Mouse (Mus musculus) hindbrain, embryonic 11.5 days (tissue): ENCODE data around the gene Uck2. TPM values are rescaled to one million over a fixed set of nuclear protein-coding genes. Genes with fewer than 3 reads are reported as not detected.
A peak's percentile ranks its signal among the peaks of the same experiment; 100 is the strongest.

ENCODE experiments used
- ATAC-seq: fragments of 200-750 bp; cut with Nextera tagmentation; 2 replicates; pipeline ENCODE4 v1.8.0; 2017; ENCODE audit warnings: mild to moderate bottlenecking, moderate TSS enrichment, moderate library complexity; ENCODE audit not compliant: low FRiP score
- DNase-seq: peaks from one replicate; pipeline ENCODE4 v3.0.0-alpha.2; 2015; ENCODE audit warnings: low spot score
- H3K27ac ChIP-seq: fragments of 300-500 bp; sonication (generic); 2 replicates; pipeline ENCODE4 v1.5.1; 2014; ENCODE audit warnings: mild to moderate bottlenecking, low read depth, low read length
- H3K27me3 ChIP-seq: fragments of 300-500 bp; sonication (generic); 2 replicates; pipeline ENCODE4 v1.6.1; 2014; ENCODE audit warnings: mild to moderate bottlenecking, low read length, moderate library complexity, mixed read lengths; ENCODE audit not compliant: control insufficient read depth, insufficient read depth
- H3K36me3 ChIP-seq: fragments of 300-500 bp; sonication (generic); 2 replicates; pipeline ENCODE4 v1.6.1; 2014; ENCODE audit warnings: mild to moderate bottlenecking, low read length, moderate library complexity, mixed read lengths; ENCODE audit not compliant: control insufficient read depth, insufficient read depth
- H3K4me1 ChIP-seq: fragments of 300-500 bp; sonication (generic); replicated peaks from 2 replicates; pipeline ENCODE4 v1.6.1; 2014; ENCODE audit warnings: low read length, mixed read lengths; ENCODE audit not compliant: control insufficient read depth, insufficient read depth
- H3K4me2 ChIP-seq: fragments of 300-500 bp; sonication (generic); replicated peaks from 2 replicates; pipeline ENCODE4 v1.6.1; 2014; ENCODE audit warnings: mild to moderate bottlenecking, low read depth, low read length
- H3K4me3 ChIP-seq: fragments of 300-500 bp; sonication (generic); 2 replicates; pipeline ENCODE4 v1.5.1; 2014; ENCODE audit warnings: low read depth, low read length
- H3K9ac ChIP-seq: fragments of 300-500 bp; sonication (generic); 2 replicates; pipeline ENCODE4 v1.6.1; 2014; ENCODE audit warnings: low read depth, low read length
- H3K9me3 ChIP-seq: fragments of 300-500 bp; sonication (generic); 2 replicates; pipeline ENCODE4 v1.6.1; 2016; ENCODE audit warnings: low read length; ENCODE audit not compliant: control insufficient read depth
- WGBS: fragments of 180-500 bp; shearing (Covaris S2); extraction: QIAGEN DNeasy Blood & Tissue Kit; methylation state at CpG from one replicate; pipeline ENCODE4 v1.1.7; 2014; 5-methylcytosine and 5-hydroxymethylcytosine counted together
- polyA plus RNA-seq: library from polyadenylated mRNA; unstranded; fragments of >200 nt; fragmentation: Nextera tagmentation; extraction: Ambion mirVana; gene quantifications from 2 replicates; pipeline ENCODE4 v1.2.1, GENCODE M21; 2014

The Uck2 gene
- polyA plus RNA-seq, 1 experiment from 2014 or later = 116 TPM

- no peak overlapping the region for H3K4me3 ChIP-seq
- H3K27me3 ChIP-seq = 0 out of 2 replicates have a peak, but pooled peaks cover 2% of the 10 kb centered on the region
- no peak overlapping the region for H3K27ac ChIP-seq
- no peak for ATAC-seq
- 89% methylated on average over 5 of the region's 5 CpGs for WGBS
- no peak overlapping the region for H3K4me2 ChIP-seq
- peaks cover 8% of the 10 kb centered on the region; the same call in 1 of the 2 replicates for H3K4me1 ChIP-seq
- H3K9ac ChIP-seq = no peak overlapping the region
- H3K36me3 ChIP-seq = no peaks in the 10 kb centered on the region
- DNase-seq = no peak
- H3K9me3 ChIP-seq = no peaks in the 10 kb centered on the region
Observed at GRCm38 (mm10) chr1:167287156-167287555, 2.0 kb upstream of the Uck2 start.

DNA sequence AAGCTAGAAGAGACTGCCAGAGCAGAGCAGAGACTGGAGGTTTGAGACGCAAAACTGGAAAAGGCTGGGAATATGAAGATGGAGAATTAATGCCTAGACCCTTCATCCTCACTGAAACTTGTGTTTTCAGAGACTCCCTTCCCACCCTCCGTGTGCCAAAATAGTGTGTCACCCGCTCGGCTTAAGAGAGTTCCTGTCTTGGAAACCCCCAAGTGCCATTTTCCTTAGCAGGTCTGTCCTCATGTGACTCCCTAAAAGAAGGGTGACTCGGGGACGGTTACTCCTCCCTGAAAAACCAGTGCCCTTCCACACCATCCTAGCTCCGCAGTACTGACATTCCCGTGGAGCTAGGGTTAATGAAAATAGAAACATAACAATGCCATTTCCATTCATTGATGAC lies 236 bp upstream of the Uck2 start:
- ATAC-seq (0 out of 2 replicates have a peak, but pooled peaks have one; percentile 1), DNase-seq (no peak)
- Histone ChIP-seq H3K9ac (peak overlapping the region; percentile 94), H3K27ac (peak overlapping the region; percentile 97; the same call in 1 of the 2 replicates), H3K36me3 (no peaks in the 10 kb centered on the region), H3K4me2 (peak overlapping the region; percentile 68), H3K27me3 (0 out of 2 replicates have a peak, but pooled peaks cover 2% of the 10 kb centered on the region), H3K9me3 (no peaks in the 10 kb centered on the region), H3K4me1 (peaks cover 10% of the 10 kb centered on the region), H3K4me3 (peak overlapping the region; percentile 90)
- under 1% methylated on average over 8 of the region's 8 CpGs for WGBS

DNA sequence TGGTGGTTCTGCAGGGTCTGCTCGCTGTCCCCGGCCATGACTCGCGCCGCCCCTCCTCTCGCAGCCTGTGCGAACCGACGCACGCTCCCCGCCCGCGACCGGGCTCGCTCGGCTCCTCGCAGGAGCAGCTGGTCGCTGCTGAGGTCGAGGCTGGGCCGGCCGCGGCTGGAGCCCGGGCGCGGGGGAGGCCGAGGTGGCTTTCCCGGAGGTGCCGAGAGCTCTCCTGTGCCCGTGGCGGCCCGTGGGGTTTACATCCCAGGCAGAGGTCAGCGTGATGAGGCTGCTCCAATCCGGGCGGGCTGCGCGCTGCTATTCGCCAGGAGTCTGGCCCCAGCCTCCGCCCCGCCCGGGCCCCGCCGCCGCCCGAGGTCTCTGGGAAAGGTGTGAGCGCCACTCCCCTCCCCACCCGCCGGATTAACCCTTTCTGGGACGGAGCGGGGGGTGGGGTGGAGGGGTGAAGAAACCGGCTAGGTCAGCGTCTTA lies 242 bp downstream of the Uck2 start:
- H3K9me3 ChIP-seq = no peaks in the 10 kb centered on the region
- ATAC-seq (peak; percentile 91), DNase-seq (peak; percentile 90)
- 0 out of 2 replicates have a peak, but pooled peaks cover 2% of the 10 kb centered on the region for H3K27me3 ChIP-seq
- no peaks in the 10 kb centered on the region for H3K36me3 ChIP-seq
- H3K4me1 ChIP-seq = peaks cover 8% of the 10 kb centered on the region
- WGBS = under 1% methylated on average over 41 of the region's 51 CpGs
- peak overlapping the region; percentile 97 for H3K27ac ChIP-seq
- H3K4me2 ChIP-seq = peak overlapping the region; percentile 68
- peak overlapping the region; percentile 94 for H3K9ac ChIP-seq
- peak overlapping the region; percentile 90 for H3K4me3 ChIP-seq

DNA sequence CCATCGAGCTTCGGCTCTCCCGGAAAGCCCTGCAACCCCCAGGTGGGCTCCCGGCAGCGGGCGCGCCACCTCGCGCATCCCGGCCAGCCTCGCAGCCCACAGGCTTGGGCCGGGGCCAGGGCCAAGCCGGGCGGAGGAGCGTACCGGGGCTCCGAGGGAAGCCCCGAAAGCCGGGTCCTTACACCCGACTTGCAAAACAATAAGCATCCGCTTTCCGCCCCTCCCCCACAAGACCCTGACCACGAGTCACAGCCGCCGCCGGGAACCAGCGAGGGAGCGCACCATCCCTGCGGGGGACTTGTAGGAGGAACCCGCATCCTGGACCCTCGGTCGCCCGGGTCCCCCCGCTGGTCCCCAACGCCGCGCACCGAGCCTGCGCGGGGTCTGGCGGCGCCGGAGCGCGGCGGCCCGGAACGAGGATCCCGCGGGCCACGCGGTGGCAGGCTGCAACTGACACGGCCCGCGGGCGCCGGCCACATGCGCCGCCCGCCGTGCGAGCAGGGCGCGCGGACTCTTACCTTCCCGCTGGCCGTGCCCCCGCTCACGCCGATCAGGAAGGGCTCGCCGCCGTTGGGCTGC lies 773 bp downstream of the Uck2 start:
- DNase-seq = peak; percentile 86
- Histone ChIP-seq H3K4me1 (peaks cover 5% of the 10 kb centered on the region), H3K9ac (peak overlapping the region; percentile 94), H3K27ac (peak overlapping the region; percentile 97), H3K9me3 (no peaks in the 10 kb centered on the region), H3K36me3 (no peaks in the 10 kb centered on the region), H3K4me3 (peak overlapping the region; percentile 90), H3K27me3 (no peaks in the 10 kb centered on the region), H3K4me2 (peak overlapping the region; percentile 68)
- peak; percentile 71 for ATAC-seq
- WGBS = under 1% methylated on average over 65 of the region's 73 CpGs

- DNase-seq (peak; percentile 78), ATAC-seq (peak; percentile 25)
- Histone ChIP-seq H3K4me1 (peaks cover 5% of the 10 kb centered on the region), H3K36me3 (no peaks in the 10 kb centered on the region), H3K9ac (peak overlapping the region; percentile 94), H3K4me3 (peak overlapping the region; percentile 90), H3K9me3 (no peaks in the 10 kb centered on the region), H3K27ac (peak overlapping the region; percentile 97), H3K27me3 (no peaks in the 10 kb centered on the region), H3K4me2 (peak overlapping the region; percentile 68)
- under 1% methylated on average over 44 of the region's 44 CpGs for WGBS
Observed at GRCm38 (mm10) chr1:167283441-167284257, 1.5 kb downstream of the Uck2 start.

GRCm38 (mm10) chr1:167282768-167283167 lies 2.4 kb downstream of the Uck2 start:
- Histone ChIP-seq H3K4me2 (peak overlapping the region; percentile 68), H3K9ac (peak overlapping the region; percentile 94), H3K4me1 (peaks cover 5% of the 10 kb centered on the region), H3K9me3 (no peaks in the 10 kb centered on the region), H3K4me3 (peak overlapping the region; percentile 90; the same call in 1 of the 2 replicates), H3K36me3 (no peaks in the 10 kb centered on the region), H3K27me3 (no peaks in the 10 kb centered on the region), H3K27ac (no peak overlapping the region)
- DNase-seq (no peak), ATAC-seq (no peak)
- WGBS = 51% methylated on average over 5 of the region's 5 CpGs

DNA sequence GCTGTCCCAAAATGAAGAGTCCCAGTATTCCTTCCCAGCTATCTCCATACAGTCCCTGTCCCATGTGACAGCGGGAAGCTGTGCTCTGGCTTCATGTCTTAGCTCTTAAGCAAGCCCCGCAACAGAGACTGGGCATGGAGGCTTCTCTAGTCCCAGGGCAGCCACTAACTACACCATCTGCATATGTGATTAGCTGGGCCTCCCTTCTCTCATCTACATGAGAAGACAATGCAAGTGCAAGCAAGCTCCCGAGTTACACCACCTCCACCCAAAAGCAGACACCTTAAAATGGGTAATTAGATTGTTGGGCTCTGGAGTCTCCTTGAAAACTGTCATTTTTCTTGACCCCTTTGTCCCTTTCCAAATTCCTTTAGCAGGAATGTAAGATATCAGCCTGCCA lies 3.0 kb downstream of the Uck2 start:
- no peak overlapping the region for H3K4me3 ChIP-seq
- H3K27me3 ChIP-seq = no peaks in the 10 kb centered on the region
- DNase-seq (no peak), ATAC-seq (no peak)
- no peaks in the 10 kb centered on the region for H3K36me3 ChIP-seq
- H3K4me2 ChIP-seq = no peak overlapping the region
- H3K9me3 ChIP-seq = no peaks in the 10 kb centered on the region
- no peak overlapping the region for H3K27ac ChIP-seq
- no peak overlapping the region for H3K9ac ChIP-seq
- 51% methylated on average over 3 of the region's 3 CpGs for WGBS
- peaks cover 5% of the 10 kb centered on the region for H3K4me1 ChIP-seq

DNA sequence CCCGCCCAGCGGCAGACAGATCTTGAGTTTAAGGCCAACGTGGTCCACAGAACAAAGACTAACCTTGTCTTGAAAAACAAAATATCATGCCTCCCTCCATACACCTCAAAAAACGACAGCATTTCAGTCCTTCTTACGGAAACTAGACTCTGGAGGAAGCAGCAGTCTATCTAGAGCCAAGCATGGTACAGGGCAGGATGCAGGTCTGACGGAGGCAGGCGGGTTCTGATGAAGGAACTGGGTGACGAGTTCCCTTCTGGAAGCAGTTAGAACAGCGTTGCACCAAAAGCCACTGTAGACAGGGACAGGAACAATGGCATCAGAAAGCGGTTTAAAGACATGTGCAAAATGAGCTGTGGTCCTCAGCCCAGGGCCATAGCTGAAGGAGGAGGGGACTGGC lies 5.1 kb downstream of the Uck2 start:
- Histone ChIP-seq H3K36me3 (no peaks in the 10 kb centered on the region), H3K4me2 (no peak overlapping the region), H3K4me3 (no peak overlapping the region), H3K27ac (no peak overlapping the region), H3K9me3 (no peaks in the 10 kb centered on the region), H3K27me3 (no peaks in the 10 kb centered on the region), H3K9ac (no peak overlapping the region), H3K4me1 (peaks cover 5% of the 10 kb centered on the region)
- WGBS = 91% methylated on average over 10 of the region's 10 CpGs
- DNase-seq (no peak), ATAC-seq (no peak)
